Mouse (Mus musculus): ENCODE measurements at regions not wholly inside any gene's neighbourhood (a gene's known extent, or its start where the extent isn't known, plus 50 kb on each side); places are given as distances from the start of the nearest gene placed in this dataset.

DNA sequence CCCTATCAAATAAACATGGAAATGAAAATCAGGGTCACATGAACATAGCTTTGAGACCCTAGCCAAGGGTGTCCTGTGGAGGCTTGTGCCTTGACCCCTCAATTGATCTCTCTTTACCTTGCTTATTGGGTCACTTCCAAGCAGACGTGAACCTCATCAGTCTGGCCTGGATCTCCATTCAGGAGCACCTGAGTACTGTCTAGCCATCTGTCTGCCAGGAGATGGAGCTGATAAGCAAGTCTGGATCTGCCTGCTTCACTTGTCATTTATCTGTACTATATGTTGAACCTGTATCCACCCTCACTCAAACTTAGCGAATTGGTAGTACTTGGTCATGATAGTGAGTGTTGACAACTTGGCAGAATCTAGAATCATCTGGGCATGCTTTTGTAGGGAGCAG, 58.2 kb upstream of the Cacnb2 start:
- no peak for TF ChIP-seq EP300 (IDR thresholded peaks at IDR 0.05; ENCODE audit: low read depth)
- peak; percentile 50 for TF ChIP-seq CTCF (IDR thresholded peaks at IDR 0.05; ENCODE audit: low read depth)
- 65% methylated on average over 2 of the region's 2 CpGs for WGBS (ENCODE audit: insufficient replicate concordance)
- H3K27ac ChIP-seq (ENCODE audit: low read depth), result no peak overlapping the region

DNA sequence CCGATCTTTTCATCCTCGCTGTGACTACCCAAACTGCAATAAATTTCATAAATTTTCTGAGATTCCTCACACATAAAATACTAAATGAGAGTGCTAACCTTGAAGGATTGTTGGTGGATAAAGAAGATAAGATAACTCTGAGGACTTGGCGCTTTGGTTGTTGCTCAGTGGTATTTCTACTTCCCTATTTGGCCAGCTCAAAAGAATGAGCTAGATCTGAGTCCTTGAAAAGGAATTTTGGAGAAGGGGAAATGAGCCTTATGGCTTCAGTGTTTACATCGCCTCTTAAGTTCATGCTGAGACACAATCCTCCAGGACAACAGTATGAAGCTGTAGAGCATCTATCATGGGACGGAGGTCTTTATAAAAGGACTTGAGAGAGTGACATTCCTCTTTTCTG, 54.2 kb upstream of the Cacnb2 start:
- DNase-seq, result no peak

More for the DNA sequence above, 58.2 kb upstream of the Cacnb2 start:
- DNase-seq (no peak), ATAC-seq (no peak)
- Histone ChIP-seq H3K9me3 (ENCODE audit: low read length) (no peaks in the 10 kb centered on the region), H3K36me3 (replicated peaks; ENCODE audit: insufficient read depth, low read length) (no peaks in the 10 kb centered on the region), H3K9ac (replicated peaks) (no peak overlapping the region), H3K27me3 (ENCODE audit: insufficient read depth, low read length) (no peaks in the 10 kb centered on the region), H3K4me1 (ENCODE audit: insufficient read depth) (no peaks in the 10 kb centered on the region), H3K4me2 (ENCODE audit: low read depth, low read length) (no peak overlapping the region), H3K4me3 (ENCODE audit: low read depth, low read length) (no peak overlapping the region)

GRCm38 (mm10) chr2:14549560-14549959, 53.3 kb upstream of the Cacnb2 start:
- H3K4me3 ChIP-seq (ENCODE audit: low read depth, low read length), result no peak overlapping the region
- no peak for DNase-seq
- no peak overlapping the region for H3K27ac ChIP-seq (ENCODE audit: low read depth)
- 52% methylated on average over 5 of the region's 5 CpGs for WGBS (ENCODE audit: insufficient replicate concordance)
- no peak overlapping the region for H3K4me2 ChIP-seq (ENCODE audit: low read depth, low read length)
- no peak for ATAC-seq
- no peaks in the 10 kb centered on the region for H3K4me1 ChIP-seq (ENCODE audit: insufficient read depth)
- no peaks in the 10 kb centered on the region for H3K9me3 ChIP-seq (ENCODE audit: low read length)
- H3K36me3 ChIP-seq (replicated peaks; ENCODE audit: insufficient read depth, low read length), result no peaks in the 10 kb centered on the region
- no peaks in the 10 kb centered on the region for H3K27me3 ChIP-seq (ENCODE audit: insufficient read depth, low read length)
- TF ChIP-seq EP300 (IDR thresholded peaks at IDR 0.05; ENCODE audit: low read depth) (no peak), CTCF (IDR thresholded peaks at IDR 0.05; ENCODE audit: low read depth) (no peak)
- no peak overlapping the region for H3K9ac ChIP-seq (replicated peaks)

More for the DNA sequence above, 54.2 kb upstream of the Cacnb2 start:
- H3K27ac ChIP-seq (ENCODE audit: low read depth), result no peak overlapping the region
- no peaks in the 10 kb centered on the region for H3K4me1 ChIP-seq (ENCODE audit: insufficient read depth)
- no peak overlapping the region for H3K4me3 ChIP-seq (ENCODE audit: low read depth, low read length)
- 61% methylated on average over 5 of the region's 5 CpGs for WGBS (ENCODE audit: insufficient replicate concordance)
- ATAC-seq, result no peak
- H3K36me3 ChIP-seq (replicated peaks; ENCODE audit: insufficient read depth, low read length), result no peaks in the 10 kb centered on the region
- no peaks in the 10 kb centered on the region for H3K9me3 ChIP-seq (ENCODE audit: low read length)
- H3K27me3 ChIP-seq (ENCODE audit: insufficient read depth, low read length), result no peaks in the 10 kb centered on the region
- TF ChIP-seq EP300 (IDR thresholded peaks at IDR 0.05; ENCODE audit: low read depth) (no peak), CTCF (IDR thresholded peaks at IDR 0.05; ENCODE audit: low read depth) (no peak)
- H3K9ac ChIP-seq (replicated peaks), result no peak overlapping the region
- H3K4me2 ChIP-seq (ENCODE audit: low read depth, low read length), result no peak overlapping the region

GRCm38 (mm10) chr2:14550826-14551225, 52.1 kb upstream of the Cacnb2 start:
- Histone ChIP-seq H3K27me3 (ENCODE audit: insufficient read depth, low read length) (no peaks in the 10 kb centered on the region), H3K4me2 (ENCODE audit: low read depth, low read length) (no peak overlapping the region), H3K27ac (ENCODE audit: low read depth) (no peak overlapping the region), H3K4me1 (ENCODE audit: insufficient read depth) (no peaks in the 10 kb centered on the region), H3K9me3 (ENCODE audit: low read length) (no peaks in the 10 kb centered on the region), H3K4me3 (ENCODE audit: low read depth, low read length) (no peak overlapping the region), H3K9ac (replicated peaks) (no peak overlapping the region), H3K36me3 (replicated peaks; ENCODE audit: insufficient read depth, low read length) (no peaks in the 10 kb centered on the region)
- 62% methylated on average over 2 of the region's 2 CpGs for WGBS (ENCODE audit: insufficient replicate concordance)
- ATAC-seq (no peak), DNase-seq (no peak)
- TF ChIP-seq EP300 (IDR thresholded peaks at IDR 0.05; ENCODE audit: low read depth) (no peak), CTCF (IDR thresholded peaks at IDR 0.05; ENCODE audit: low read depth) (no peak)
